Mouse (Mus musculus) CH12.LX (cell line): ENCODE measurements around the gene Pik3r2. TPM values are rescaled to one million over a fixed set of nuclear protein-coding genes. Genes with fewer than 3 reads are reported as not detected.

Experiments used
- DNase-seq: peaks from one replicate; pipeline ENCODE4 v3.0.0-alpha.2; 2013; ENCODE audit errors: extremely low read depth
- H3K27ac ChIP-seq: 2 replicates; pipeline ENCODE4 v1.5.1; 2012; ENCODE audit warnings: low read depth, mild to moderate bottlenecking, control low read depth, moderate library complexity; ENCODE audit not compliant: insufficient read depth
- H3K27me3 ChIP-seq: replicated peaks from 2 replicates; pipeline ENCODE3; 2012; ENCODE audit warnings: inconsistent platforms
- H3K36me3 ChIP-seq, 2 experiments: replicated peaks in 1 of 2; 2 replicates each; pipeline versions ENCODE3 to v1.6.1; 2012; ENCODE audit warnings: inconsistent platforms in 1 of 2, low read length in 1 of 2, mild to moderate bottlenecking in 1 of 2, mixed read lengths in 1 of 2, moderate library complexity in 1 of 2; ENCODE audit not compliant: control insufficient read depth in 1 of 2, insufficient read depth in 1 of 2
- H3K4me1 ChIP-seq, 2 experiments: 2 replicates each; pipeline ENCODE4 v1.6.1; 2012; ENCODE audit warnings: inconsistent platforms in 1 of 2, moderate library complexity in 1 of 2; ENCODE audit not compliant: insufficient read depth in 2 of 2, control insufficient read depth in 1 of 2
- H3K4me2 ChIP-seq: 2 replicates; pipeline ENCODE4 v1.6.1; 2012; ENCODE audit warnings: low read depth, mild to moderate bottlenecking, control low read depth; ENCODE audit not compliant: poor library complexity, insufficient read depth, severe bottlenecking
- H3K4me3 ChIP-seq, 3 experiments: fragments of 150-350 bp in 1 of 3; sonication (generic) in 1 of 3; replicated peaks in 1 of 3; 2 replicates each; pipeline versions ENCODE3 to v1.5.1; 2011 to 2012; ENCODE audit warnings: low read depth in 2 of 3, low read length in 2 of 3, mild to moderate bottlenecking in 2 of 3, moderate library complexity in 2 of 3, control low read depth in 1 of 3, improper control_type of control experiment in 1 of 3, inconsistent platforms in 1 of 3, mixed read lengths in 1 of 3; ENCODE audit not compliant: poor library complexity in 1 of 3
- H3K79me2 ChIP-seq: replicated peaks from 2 replicates; pipeline ENCODE4 v1.6.1; 2012; ENCODE audit warnings: mild to moderate bottlenecking, moderate library complexity; ENCODE audit not compliant: control insufficient read depth, poor library complexity, insufficient read depth, severe bottlenecking; ENCODE audit errors: extremely low read depth
- H3K9ac ChIP-seq: 2 replicates; pipeline ENCODE4 v1.6.1; 2012; ENCODE audit warnings: low read depth, mild to moderate bottlenecking, control low read depth, moderate library complexity; ENCODE audit not compliant: insufficient read depth
- H3K9me3 ChIP-seq: replicated peaks from 2 replicates; pipeline ENCODE3; 2012; ENCODE audit warnings: low read length, inconsistent platforms, mixed read lengths
- BHLHE40 ChIP-seq: IDR thresholded peaks from 2 replicates; pipeline ENCODE4 v1.6.1; 2011; ENCODE audit warnings: mild to moderate bottlenecking, low read depth, low read length, improper control_type of control experiment
- CTCF ChIP-seq, 2 experiments: IDR thresholded peaks in 1 of 2; conservative IDR thresholded peaks in 1 of 2; 2 replicates each; pipeline ENCODE4 v1.5.1; 2011 to 2012; ENCODE audit warnings: low read depth in 2 of 2, low read length in 2 of 2, improper control_type of control experiment in 1 of 2, inconsistent platforms in 1 of 2, mild to moderate bottlenecking in 1 of 2, moderate library complexity in 1 of 2
- E2F4 ChIP-seq: IDR thresholded peaks from 2 replicates; pipeline ENCODE4 v1.6.1; 2011; ENCODE audit warnings: low read depth, low read length, improper control_type of control experiment; ENCODE audit not compliant: insufficient replicate concordance
- ELF1 ChIP-seq: IDR thresholded peaks from 2 replicates; pipeline ENCODE4 v1.6.1; 2014; ENCODE audit warnings: low read depth, mild to moderate bottlenecking, inconsistent platforms, low read length, improper control_type of control experiment
- EP300 ChIP-seq: IDR thresholded peaks from 2 replicates; pipeline ENCODE4 v1.6.1; 2011; ENCODE audit warnings: low read length, improper control_type of control experiment
- ETS1 ChIP-seq: conservative IDR thresholded peaks from 2 replicates; pipeline ENCODE4 v1.6.1; 2012; ENCODE audit warnings: low read depth, mild to moderate bottlenecking, inconsistent platforms, low read length, improper control_type of control experiment, moderate library complexity
- IRF4 ChIP-seq: IDR thresholded peaks from 2 replicates; pipeline ENCODE4 v1.6.1; 2014; ENCODE audit warnings: low read depth, mild to moderate bottlenecking, inconsistent platforms, low read length, improper control_type of control experiment
- JUND ChIP-seq: conservative IDR thresholded peaks from 2 replicates; pipeline ENCODE4 v1.6.1; 2011; ENCODE audit warnings: low read depth, low read length, improper control_type of control experiment
- MAFK ChIP-seq: IDR thresholded peaks from 2 replicates; pipeline ENCODE4 v1.6.1; 2011; ENCODE audit warnings: low read length, improper control_type of control experiment; ENCODE audit not compliant: insufficient replicate concordance
- MEF2A ChIP-seq: IDR thresholded peaks from 2 replicates; pipeline ENCODE4 v1.6.1; 2014; ENCODE audit warnings: low read depth, mild to moderate bottlenecking, inconsistent platforms, low read length, improper control_type of control experiment, borderline replicate concordance
- MYC ChIP-seq: IDR thresholded peaks from 2 replicates; pipeline ENCODE4 v1.6.1; 2011; ENCODE audit warnings: low read depth, mild to moderate bottlenecking, improper control_type of control experiment, low read length
- NRF1 ChIP-seq: IDR thresholded peaks from 2 replicates; pipeline ENCODE4 v1.6.1; 2014; ENCODE audit warnings: low read depth, mild to moderate bottlenecking, inconsistent platforms, low read length, improper control_type of control experiment, moderate library complexity
- RCOR1 ChIP-seq: conservative IDR thresholded peaks from 2 replicates; pipeline ENCODE4 v1.6.1; 2012; ENCODE audit warnings: low read depth, mild to moderate bottlenecking, inconsistent platforms, low read length, improper control_type of control experiment
- TCF12 ChIP-seq: IDR thresholded peaks from 2 replicates; pipeline ENCODE4 v1.6.1; 2014; ENCODE audit warnings: low read depth, mild to moderate bottlenecking, inconsistent platforms, low read length, improper control_type of control experiment
- UBTF ChIP-seq: IDR thresholded peaks from 2 replicates; pipeline ENCODE4 v1.6.1; 2012; ENCODE audit warnings: low read depth, mild to moderate bottlenecking, inconsistent platforms, low read length, improper control_type of control experiment, moderate library complexity
- USF1 ChIP-seq: IDR thresholded peaks from 2 replicates; pipeline ENCODE4 v1.6.1; 2014; ENCODE audit warnings: low read depth, mild to moderate bottlenecking, inconsistent platforms, low read length, improper control_type of control experiment
- ZC3H11A ChIP-seq: IDR thresholded peaks from 2 replicates; pipeline ENCODE4 v1.6.1; 2012; ENCODE audit warnings: low read depth, mild to moderate bottlenecking, inconsistent platforms, low read length, improper control_type of control experiment
- ZKSCAN1 ChIP-seq: IDR thresholded peaks from 2 replicates; pipeline ENCODE4 v1.6.1; 2012; ENCODE audit warnings: low read depth, inconsistent platforms, low read length, improper control_type of control experiment, borderline replicate concordance
- ZMIZ1 ChIP-seq: IDR thresholded peaks from 2 replicates; pipeline ENCODE4 v1.6.1; 2012; ENCODE audit warnings: low read depth, mild to moderate bottlenecking, inconsistent platforms, low read length, improper control_type of control experiment
- ZNF384 ChIP-seq: IDR thresholded peaks from 2 replicates; pipeline ENCODE4 v1.6.1; 2012; ENCODE audit warnings: low read depth, low read length, improper control_type of control experiment, inconsistent platforms
- dilution Hi-C: fragments of 300-500 bp; cut with MboI; formaldehyde crosslinking; loops from 2 replicates; pipeline ENCODE4 v1.14.3; 2020; ENCODE audit warnings: low sequenced_read_pairs; ENCODE audit not compliant: extremely low pct_unique_long_range_greater_than_20kb, extremely low pct_ligation_motif_present
- in situ Hi-C: fragments of 300-500 bp; cut with MboI; formaldehyde crosslinking; loops from 3 replicates; pipeline ENCODE4 v1.14.3; 2019; ENCODE audit warnings: low sequenced_read_pairs, low pct_ligation_motif_present, low pct_unique_long_range_greater_than_20kb, mixed read lengths
- polyA plus RNA-seq: library from polyadenylated mRNA; unstranded; fragments of >175 nt; gene quantifications from 2 replicates; pipeline ENCODE4 v1.2.1, GENCODE M21; 2012; ENCODE audit warnings: low read depth; ENCODE audit not compliant: insufficient read length
- total RNA-seq, 2 experiments: library from RNA; depleted of rRNA; stranded (reverse); fragments of 300-350 nt in 1 of 2; fragments of >200 nt in 1 of 2; gene quantifications; 2 replicates each; pipeline ENCODE4 v1.2.3; 2012 to 2014

Pik3r2 gene
- total and polyA plus RNA-seq, 3 experiments: 13.8 to 45.9 (median 25.8) TPM

DNA sequence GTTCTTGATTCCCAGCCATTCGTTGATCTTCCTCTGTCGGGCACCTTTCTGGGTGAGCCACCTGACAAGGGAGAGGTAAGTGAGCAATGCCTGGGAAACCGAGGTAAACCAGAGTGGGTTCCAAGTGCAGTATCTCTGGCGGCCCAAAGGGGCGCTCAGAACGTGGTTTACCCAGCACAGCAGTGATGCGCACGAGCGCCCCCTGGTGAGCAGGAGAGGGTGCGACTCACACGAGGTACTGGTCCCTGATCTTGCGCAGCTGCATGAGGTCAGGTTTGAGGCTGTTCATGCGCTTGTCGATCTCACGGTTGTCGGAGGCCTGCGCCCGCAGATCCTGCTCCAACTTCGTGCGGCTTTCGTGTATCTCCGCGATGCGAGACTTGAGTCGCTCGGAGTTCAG, 7.2 kb downstream of the Pik3r2 start (continued):
- peak; percentile 95 to 100 for TF ChIP-seq CTCF (conservative IDR thresholded peaks at IDR 0.05 in 1 of 2, IDR thresholded peaks at IDR 0.05 in 1 of 2; ENCODE audit: low read depth in 2 of 2, low read length in 2 of 2)
- 0 out of 2 replicates have a peak, but pooled peaks have one; percentile 21 for TF ChIP-seq ZNF384
- no peak for TF ChIP-seq USF1
- no peak for TF ChIP-seq EP300
- no peak for TF ChIP-seq ZC3H11A
- no peak for TF ChIP-seq E2F4
- no peak for TF ChIP-seq MAFK

DNA sequence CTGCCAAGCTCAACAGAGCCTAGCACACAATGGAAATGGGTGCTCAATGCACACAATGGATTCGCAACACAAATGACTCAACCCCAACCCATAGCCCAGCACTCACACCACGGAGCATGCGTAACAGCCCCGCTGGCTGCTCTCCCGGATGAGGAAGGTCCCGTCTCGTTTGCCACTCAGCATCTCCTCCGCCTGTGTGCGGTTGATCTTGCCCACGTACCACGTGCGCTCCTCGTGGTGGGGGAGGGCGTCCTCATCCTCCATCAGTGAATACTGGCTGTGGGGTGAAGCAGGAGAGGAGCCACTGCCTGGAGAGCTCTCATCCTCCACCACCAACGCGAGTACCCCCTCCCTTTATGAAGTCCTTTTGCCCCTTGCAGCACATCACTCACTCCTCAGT, 7.6 kb downstream of the Pik3r2 start:
- peaks cover 39 to 59% of the 10 kb centered on the region in 2 experiments for H3K36me3 ChIP-seq
- H3K4me1 ChIP-seq: peaks cover 48 to 77% of the 10 kb centered on the region in 2 experiments
- peak overlapping the region in 2 of 3 experiments; percentile 41 to 48 for H3K4me3 ChIP-seq
- no peaks in the 10 kb centered on the region for H3K9me3 ChIP-seq
- dilution Hi-C loops: no loop called here
- no peaks in the 10 kb centered on the region for H3K79me2 ChIP-seq
- DNase-seq: peak; percentile 86
- H3K9ac ChIP-seq: no peak overlapping the region
- peak overlapping the region; percentile 80 for H3K27ac ChIP-seq
- TF ChIP-seq ZMIZ1 (peak; percentile 30; the same call in 1 of the 2 replicates), ZKSCAN1 (no peak), ELF1 (peak; percentile 32; the same call in 1 of the 2 replicates), NRF1 (peak; percentile 86), BHLHE40 (peak; percentile 65), USF1 (peak; percentile 33; the same call in 1 of the 2 replicates)
- in situ Hi-C loops: loop anchor here (5.0 kb wide), 1 partner anchor 33 kb away; no protein-coding TSS in a partner anchor
- no peaks in the 10 kb centered on the region for H3K27me3 ChIP-seq
- H3K4me2 ChIP-seq: peak overlapping the region; percentile 24; the same call in 1 of the 2 replicates

DNA sequence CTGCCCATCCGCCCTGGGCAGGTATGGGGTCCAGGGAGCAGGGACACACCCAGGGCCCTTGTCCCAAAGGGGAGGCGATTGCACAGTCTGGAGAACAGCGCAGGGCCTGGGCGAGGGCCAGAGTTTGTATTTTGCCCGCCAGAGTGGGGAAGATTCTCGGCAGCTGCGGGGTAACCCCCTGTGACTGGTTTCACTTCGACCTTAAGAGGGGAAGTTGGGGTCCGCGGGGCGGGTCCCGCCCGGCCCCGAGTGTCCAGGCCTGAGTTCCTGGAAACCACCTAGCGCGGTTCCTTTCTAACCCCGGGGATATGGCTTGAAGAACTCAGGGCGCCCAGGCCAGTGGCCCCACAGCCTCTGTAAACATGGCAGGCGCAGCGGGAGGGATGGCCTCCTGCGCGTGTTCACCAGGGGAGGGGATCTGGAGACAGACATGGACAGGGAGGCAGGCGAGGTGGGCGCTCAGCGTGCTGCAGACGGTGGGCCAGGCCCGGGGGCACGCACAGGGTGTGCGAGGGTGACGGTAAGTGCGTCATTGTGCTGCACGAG, 8.2 kb downstream of the Pik3r2 start:
- no peaks in the 10 kb centered on the region for H3K79me2 ChIP-seq
- no peaks in the 10 kb centered on the region for H3K27me3 ChIP-seq
- peaks cover 42 to 76% of the 10 kb centered on the region in 2 experiments for H3K4me1 ChIP-seq
- H3K4me3 ChIP-seq: peak overlapping the region in 2 of 3 experiments; percentile 41 to 48
- 0 out of 2 replicates have a peak overlapping the region, but pooled peaks have one; percentile 2 for H3K9ac ChIP-seq
- TF ChIP-seq TCF12 (0 out of 2 replicates have a peak, but pooled peaks have one; percentile 21), BHLHE40 (peak; percentile 2; the same call in 1 of the 2 replicates), ZC3H11A (no peak), ETS1 (0 out of 2 replicates have a peak, but pooled peaks have one; percentile 15), RCOR1 (no peak), MYC (no peak), IRF4 (peak; percentile 52), UBTF (no peak), JUND (no peak), MEF2A (no peak)
- H3K27ac ChIP-seq: peak overlapping the region; percentile 80
- in situ Hi-C loops: loop anchor here (5.0 kb wide), 1 partner anchor 34 kb away; no protein-coding TSS in a partner anchor
- peaks cover 44 to 63% of the 10 kb centered on the region in 2 experiments for H3K36me3 ChIP-seq
- no peaks in the 10 kb centered on the region for H3K9me3 ChIP-seq
- peak; percentile 53 for DNase-seq
- H3K4me2 ChIP-seq: peak overlapping the region; percentile 24; the same call in 1 of the 2 replicates
- dilution Hi-C loops: no loop called here
